Mouse (Mus musculus): ENCODE measurements around the gene Mast4. TPM values are rescaled to one million over a fixed set of nuclear protein-coding genes. Genes with fewer than 3 reads are reported as not detected.

The Mast4 gene
- polyA plus RNA-seq, 2 experiments, result 0.71 to 1.5 TPM

DNA sequence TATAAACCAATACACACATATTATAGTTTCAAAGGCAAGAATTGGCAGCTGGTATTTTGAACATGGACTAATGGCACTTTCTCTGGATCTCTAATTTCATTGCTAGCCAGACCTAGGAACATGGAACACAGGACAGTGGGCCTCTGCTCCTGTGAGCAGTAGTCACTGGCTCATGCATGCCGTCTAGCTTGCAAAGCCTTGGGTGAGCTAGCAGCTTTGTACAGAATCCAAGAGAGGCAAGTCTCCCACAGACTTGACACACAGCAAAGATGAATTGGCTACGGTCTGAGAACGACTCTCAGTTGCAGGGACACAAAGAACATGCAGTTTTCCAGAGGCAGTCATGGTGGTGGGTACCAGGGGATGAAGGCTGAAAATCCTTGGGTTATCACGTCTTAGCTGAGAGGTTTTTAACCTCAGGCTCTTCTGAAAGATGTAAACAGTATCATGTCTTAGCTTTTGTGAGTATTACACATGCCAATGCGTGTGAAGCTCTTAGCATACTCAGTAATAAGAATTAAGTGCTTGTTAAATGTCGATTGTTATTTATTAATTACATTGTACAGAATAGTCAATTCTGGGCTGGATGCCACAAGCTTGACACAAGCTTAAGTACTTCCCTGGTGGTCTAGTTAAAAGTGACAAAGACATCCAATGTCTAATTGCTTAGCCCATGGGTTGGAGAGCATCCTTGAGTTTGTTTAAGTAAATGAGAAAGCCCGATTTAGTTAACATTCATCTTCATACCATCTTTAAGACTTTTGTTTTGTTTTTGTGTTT is 550.6 kb downstream of the Mast4 start:
- no peak for ATAC-seq (ENCODE audit: insufficient read depth)
- DNase-seq (ENCODE audit: low read depth in 3 of 3, low spot score in 3 of 3), result no peak
- no peak overlapping the region for H3K4me3 ChIP-seq (ENCODE audit: insufficient read depth in 1 of 2, low read depth in 2 of 2, low read length in 2 of 2)
- H3K4me2 ChIP-seq (ENCODE audit: low read depth), result no peak overlapping the region
- no peaks in the 10 kb centered on the region for H3K36me3 ChIP-seq (replicated peaks; ENCODE audit: control insufficient read depth, insufficient read depth, low read depth)
- H3K4me1 ChIP-seq (replicated peaks; ENCODE audit: control insufficient read depth in 2 of 2, insufficient read depth in 2 of 2, low read length in 1 of 2), result peaks cover 0 to 1% of the 10 kb centered on the region in 2 experiments; a peak in 1 of 4 replicates
- WGBS (ENCODE audit: insufficient replicate concordance), result 74% methylated on average over 7 of the region's 7 CpGs
- no peak for TF ChIP-seq EP300 (IDR thresholded peaks at IDR 0.05; ENCODE audit: low read depth)
- TF ChIP-seq CTCF (IDR thresholded peaks at IDR 0.05; ENCODE audit: low read depth), result no peak
- no peak overlapping the region for H3K27ac ChIP-seq
- no peaks in the 10 kb centered on the region for H3K9me3 ChIP-seq (ENCODE audit: control insufficient read depth, low read length)
- no peaks in the 10 kb centered on the region for H3K27me3 ChIP-seq (ENCODE audit: control insufficient read depth, insufficient read depth, low read length)
- H3K9ac ChIP-seq (replicated peaks), result no peak overlapping the region

- Histone ChIP-seq H3K4me2 (ENCODE audit: low read depth) (no peak overlapping the region), H3K9ac (replicated peaks) (no peak overlapping the region), H3K4me3 (ENCODE audit: insufficient read depth in 1 of 2, low read depth in 2 of 2, low read length in 2 of 2) (no peak overlapping the region), H3K27ac (no peak overlapping the region), H3K36me3 (replicated peaks; ENCODE audit: control insufficient read depth, insufficient read depth, low read depth) (no peaks in the 10 kb centered on the region), H3K4me1 (replicated peaks; ENCODE audit: control insufficient read depth in 2 of 2, insufficient read depth in 2 of 2, low read length in 1 of 2) (peaks cover 0 to 3% of the 10 kb centered on the region in 2 experiments; a peak in 2 of 4 replicates), H3K9me3 (ENCODE audit: control insufficient read depth, low read length) (no peaks in the 10 kb centered on the region), H3K27me3 (ENCODE audit: control insufficient read depth, insufficient read depth, low read length) (no peaks in the 10 kb centered on the region)
- TF ChIP-seq EP300 (IDR thresholded peaks at IDR 0.05; ENCODE audit: low read depth) (no peak), CTCF (IDR thresholded peaks at IDR 0.05; ENCODE audit: low read depth) (no peak)
- DNase-seq (ENCODE audit: low read depth in 3 of 3, low spot score in 3 of 3), result no peak
- ATAC-seq (ENCODE audit: insufficient read depth), result no peak
- WGBS (ENCODE audit: insufficient replicate concordance), result 77% methylated on average over 3 of the region's 3 CpGs
These were observed 555.0 kb downstream of the Mast4 start for GRCm38 (mm10) chr13:102779275-102779674.

DNA sequence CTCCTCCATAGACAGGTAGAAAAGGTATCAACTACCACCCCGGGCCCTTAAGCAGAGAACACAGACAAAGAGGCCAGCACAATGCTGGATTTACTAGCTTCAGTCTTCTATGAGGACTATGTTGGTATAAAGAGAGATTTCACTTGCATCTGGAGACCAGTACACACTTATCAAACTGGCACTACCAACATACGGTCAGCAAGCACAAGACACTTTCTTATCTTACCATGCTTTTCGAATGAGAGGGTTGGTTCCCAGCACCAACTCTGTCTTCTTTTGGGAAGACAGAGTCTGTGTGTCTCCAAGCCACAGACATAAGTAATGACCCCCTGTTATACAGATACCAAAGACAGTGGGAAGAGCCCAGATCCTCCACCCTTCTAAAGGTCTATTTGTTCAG is 555.4 kb downstream of the Mast4 start:
- no peak overlapping the region for H3K9ac ChIP-seq (replicated peaks)
- H3K27me3 ChIP-seq (ENCODE audit: control insufficient read depth, insufficient read depth, low read length), result no peaks in the 10 kb centered on the region
- peaks cover 0 to 6% of the 10 kb centered on the region in 2 experiments; a peak in 2 of 4 replicates for H3K4me1 ChIP-seq (replicated peaks; ENCODE audit: control insufficient read depth in 2 of 2, insufficient read depth in 2 of 2, low read length in 1 of 2)
- peak; percentile 64; the same call in 1 of the 2 replicates for ATAC-seq (ENCODE audit: insufficient read depth)
- H3K4me3 ChIP-seq (ENCODE audit: insufficient read depth in 1 of 2, low read depth in 2 of 2, low read length in 2 of 2), result no peak overlapping the region
- no peaks in the 10 kb centered on the region for H3K36me3 ChIP-seq (replicated peaks; ENCODE audit: control insufficient read depth, insufficient read depth, low read depth)
- WGBS (ENCODE audit: insufficient replicate concordance), result 35% methylated on average over 3 of the region's 3 CpGs
- H3K9me3 ChIP-seq (ENCODE audit: control insufficient read depth, low read length), result no peaks in the 10 kb centered on the region
- no peak overlapping the region for H3K27ac ChIP-seq
- H3K4me2 ChIP-seq (ENCODE audit: low read depth), result no peak overlapping the region
- DNase-seq (ENCODE audit: low read depth in 3 of 3, low spot score in 3 of 3), result no peak
- no peak for TF ChIP-seq CTCF (IDR thresholded peaks at IDR 0.05; ENCODE audit: low read depth)
- peak; percentile 63 for TF ChIP-seq EP300 (IDR thresholded peaks at IDR 0.05; ENCODE audit: low read depth)

- Histone ChIP-seq H3K4me2 (ENCODE audit: low read depth) (no peak overlapping the region), H3K27me3 (ENCODE audit: control insufficient read depth, insufficient read depth, low read length) (no peaks in the 10 kb centered on the region), H3K36me3 (replicated peaks; ENCODE audit: control insufficient read depth, insufficient read depth, low read depth) (no peaks in the 10 kb centered on the region), H3K9ac (replicated peaks) (no peak overlapping the region), H3K27ac (no peak overlapping the region), H3K9me3 (ENCODE audit: control insufficient read depth, low read length) (no peaks in the 10 kb centered on the region), H3K4me1 (replicated peaks; ENCODE audit: control insufficient read depth in 2 of 2, insufficient read depth in 2 of 2, low read length in 1 of 2) (peaks cover 2 to 14% of the 10 kb centered on the region in 2 experiments; a peak in 2 of 4 replicates), H3K4me3 (ENCODE audit: insufficient read depth in 1 of 2, low read depth in 2 of 2, low read length in 2 of 2) (no peak overlapping the region)
- TF ChIP-seq EP300 (IDR thresholded peaks at IDR 0.05; ENCODE audit: low read depth) (no peak), CTCF (IDR thresholded peaks at IDR 0.05; ENCODE audit: low read depth) (no peak)
- WGBS (ENCODE audit: insufficient replicate concordance), result 76% methylated on average over 6 of the region's 6 CpGs
- DNase-seq (ENCODE audit: low read depth in 3 of 3, low spot score in 3 of 3) (no peak), ATAC-seq (ENCODE audit: insufficient read depth) (no peak)
These were observed 558.8 kb downstream of the Mast4 start for GRCm38 (mm10) chr13:102775506-102775905.

GRCm38 (mm10) chr13:102774786-102775201 is 559.5 kb downstream of the Mast4 start:
- DNase-seq (ENCODE audit: low read depth in 3 of 3, low spot score in 3 of 3) (no peak), ATAC-seq (ENCODE audit: insufficient read depth) (no peak)
- WGBS (ENCODE audit: insufficient replicate concordance), result 78% methylated on average over 7 of the region's 7 CpGs
- H3K4me2 ChIP-seq (ENCODE audit: low read depth), result no peak overlapping the region
- H3K27me3 ChIP-seq (ENCODE audit: control insufficient read depth, insufficient read depth, low read length), result no peaks in the 10 kb centered on the region
- TF ChIP-seq EP300 (IDR thresholded peaks at IDR 0.05; ENCODE audit: low read depth) (no peak), CTCF (IDR thresholded peaks at IDR 0.05; ENCODE audit: low read depth) (no peak)
- H3K9ac ChIP-seq (replicated peaks), result no peak overlapping the region
- H3K27ac ChIP-seq, result no peak overlapping the region
- no peaks in the 10 kb centered on the region for H3K36me3 ChIP-seq (replicated peaks; ENCODE audit: control insufficient read depth, insufficient read depth, low read depth)
- H3K4me1 ChIP-seq (replicated peaks; ENCODE audit: control insufficient read depth in 2 of 2, insufficient read depth in 2 of 2, low read length in 1 of 2), result peaks cover 2 to 14% of the 10 kb centered on the region in 2 experiments; a peak in 2 of 4 replicates
- no peaks in the 10 kb centered on the region for H3K9me3 ChIP-seq (ENCODE audit: control insufficient read depth, low read length)
- H3K4me3 ChIP-seq (ENCODE audit: insufficient read depth in 1 of 2, low read depth in 2 of 2, low read length in 2 of 2), result no peak overlapping the region

Measured in liver, embryonic 14.5 days (tissue).